Mouse (Mus musculus): Measurements from ENCODE around the gene Il17rc.

- TF ChIP-seq MAFK (IDR thresholded peaks at IDR 0.05; ENCODE audit: insufficient read depth, low read depth, low read length) (no peak), CHD2 (IDR thresholded peaks at IDR 0.05; ENCODE audit: low read depth, low read length) (no peak), ZC3H11A (IDR thresholded peaks at IDR 0.05; ENCODE audit: borderline replicate concordance, low read depth, low read length) (no peak)
These were observed 41.3 kb upstream of the Il17rc start for GRCm38 (mm10) chr6:113429965-113430364.

All from ES-E14 (cell line).